In the genomic region with DNA sequence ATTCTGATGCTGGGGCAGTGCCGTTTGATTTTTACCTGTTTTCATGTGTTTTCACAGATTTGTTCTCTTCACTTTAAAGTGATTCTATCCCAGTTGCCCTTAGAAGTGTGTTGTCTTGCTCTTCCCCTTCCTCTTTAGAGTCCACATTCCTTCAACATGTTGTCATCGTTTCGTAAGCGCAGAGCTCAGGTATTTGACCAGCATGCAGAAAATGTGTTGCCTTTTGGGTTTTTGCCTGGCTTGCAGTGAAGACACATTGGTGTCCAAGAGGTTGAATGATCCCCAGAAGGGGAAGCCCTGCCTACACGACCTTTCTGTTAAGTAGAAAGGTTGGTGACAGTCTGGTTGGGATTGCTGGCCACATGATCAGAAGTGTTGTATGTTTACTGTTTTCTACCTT, we compare ENCODE assay signal across 10 mouse cellular contexts. TPM values are rescaled to one million over a fixed set of nuclear protein-coding genes. Genes with fewer than 3 reads are reported as not detected.
A peak's percentile ranks its signal among the peaks of the same experiment; 100 is the strongest.
DNase-seq lines count a peak whose midpoint lies in the region; ATAC-seq and TF ChIP-seq lines count a peak whose summit lies in the region.
"Had no signal": no experiment of that assay in that cellular context is flagged by ENCODE, and none has a peak within 500 bp of the region (broad histone marks: within the 10 kb centered on the region; RNA-seq: fewer than 3 reads in every experiment).

No protein-coding gene starts in this region.

- H3K27ac ChIP-seq in cerebellum, adult 2 months (ENCODE audit: insufficient read depth, low read length): no peak overlapping the region
- H3K27ac ChIP-seq in intestine, postnatal 0 days (ENCODE audit: low read depth, low read length): no peak overlapping the region
- H3K27ac ChIP-seq in intestine, embryonic 16.5 days (ENCODE audit: low read length): no peak overlapping the region
- no peak overlapping the region for H3K27ac ChIP-seq in neural tube, embryonic 12.5 days
- no peak overlapping the region for H3K27ac ChIP-seq in neural tube, embryonic 15.5 days (replicated peaks)
- H3K27ac ChIP-seq: liver, embryonic 14.5 days had no signal

- H3K4me1 ChIP-seq in cerebellum, adult 2 months (ENCODE audit: control insufficient read depth, insufficient read depth, low read length): peaks cover 23% of the 10 kb centered on the region
- H3K4me1 ChIP-seq in intestine, postnatal 0 days (replicated peaks; ENCODE audit: control insufficient read depth, insufficient read depth, low read length): peaks cover 20% of the 10 kb centered on the region
- H3K4me1 ChIP-seq in intestine, embryonic 16.5 days (ENCODE audit: control insufficient read depth, insufficient read depth, low read length): peaks cover 43% of the 10 kb centered on the region
- peaks cover 57% of the 10 kb centered on the region for H3K4me1 ChIP-seq in neural tube, embryonic 12.5 days
- H3K4me1 ChIP-seq in neural tube, embryonic 15.5 days: peaks cover 72% of the 10 kb centered on the region

- no peak for TF ChIP-seq CTCF in cerebellum, adult 2 months (IDR thresholded peaks at IDR 0.05; ENCODE audit: borderline replicate concordance, insufficient read depth, low read depth, low read length)
- no peak for TF ChIP-seq CTCF in intestine, postnatal 0 days (IDR thresholded peaks at IDR 0.05; ENCODE audit: low read depth)

- WGBS in cerebellum, adult 2 months: 23% methylated on average over 5 of the region's 5 CpGs
- WGBS in intestine, postnatal 0 days: 41% methylated on average over 5 of the region's 5 CpGs
- WGBS in intestine, embryonic 16.5 days: 66% methylated on average over 5 of the region's 5 CpGs
- WGBS in neural tube, embryonic 12.5 days: 83% methylated on average over 5 of the region's 5 CpGs
- 81% methylated on average over 5 of the region's 5 CpGs for WGBS in neural tube, embryonic 15.5 days

- H3K27me3 ChIP-seq in cerebellum, adult 2 months (ENCODE audit: control insufficient read depth, insufficient read depth, low read length): no peaks in the 10 kb centered on the region
- H3K27me3 ChIP-seq in intestine, postnatal 0 days (replicated peaks; ENCODE audit: control insufficient read depth, insufficient read depth, low read length): no peaks in the 10 kb centered on the region
- H3K27me3 ChIP-seq in intestine, embryonic 16.5 days (replicated peaks; ENCODE audit: control insufficient read depth, insufficient read depth, low read length): no peaks in the 10 kb centered on the region
- H3K27me3 ChIP-seq in neural tube, embryonic 12.5 days (replicated peaks): no peaks in the 10 kb centered on the region
- no peaks in the 10 kb centered on the region for H3K27me3 ChIP-seq in neural tube, embryonic 15.5 days (replicated peaks)

- peaks cover 6% of the 10 kb centered on the region for H3K36me3 ChIP-seq in intestine, postnatal 0 days (ENCODE audit: control insufficient read depth, insufficient read depth)
- no peaks in the 10 kb centered on the region for H3K36me3 ChIP-seq in intestine, embryonic 16.5 days (ENCODE audit: control insufficient read depth, insufficient read depth, low read length)
- H3K36me3 ChIP-seq in neural tube, embryonic 12.5 days: peaks cover 20% of the 10 kb centered on the region
- H3K36me3 ChIP-seq in neural tube, embryonic 15.5 days: peaks cover 24% of the 10 kb centered on the region

- H3K9ac ChIP-seq in intestine, postnatal 0 days (ENCODE audit: low read depth, low read length): no peak overlapping the region
- H3K9ac ChIP-seq in intestine, embryonic 16.5 days (ENCODE audit: low read depth, low read length): no peak overlapping the region
- peak overlapping the region; percentile 33; the same call in 1 of the 2 replicates for H3K9ac ChIP-seq in neural tube, embryonic 12.5 days
- 0 out of 2 replicates have a peak overlapping the region, but pooled peaks have one; percentile 5 for H3K9ac ChIP-seq in neural tube, embryonic 15.5 days (replicated peaks)
- H3K9ac ChIP-seq: liver, embryonic 14.5 days had no signal

- peak overlapping the region; percentile 30; the same call in 1 of the 2 replicates for H3K4me2 ChIP-seq in intestine, postnatal 0 days (replicated peaks; ENCODE audit: low read depth)
- no peak overlapping the region for H3K4me2 ChIP-seq in intestine, embryonic 16.5 days (ENCODE audit: low read depth, low read length)
- H3K4me2 ChIP-seq in neural tube, embryonic 12.5 days (replicated peaks): peak overlapping the region; percentile 80
- peak overlapping the region; percentile 71 for H3K4me2 ChIP-seq in neural tube, embryonic 15.5 days

- DNase-seq in cerebellum, adult 2 months: no peak
- no peak for DNase-seq in cerebellum, adult 9-11 months
- no peak for DNase-seq in neural tube, embryonic 10.5 days (ENCODE audit: extremely low spot score, low spot score)

- peak overlapping the region; percentile 17 for H3K4me3 ChIP-seq in cerebellum, adult 2 months (replicated peaks; ENCODE audit: insufficient read depth, low read depth, low read length)
- H3K4me3 ChIP-seq in intestine, postnatal 0 days (ENCODE audit: low read depth, low read length): no peak overlapping the region
- no peak overlapping the region for H3K4me3 ChIP-seq in intestine, embryonic 16.5 days (ENCODE audit: low read length)
- no peak overlapping the region for H3K4me3 ChIP-seq in neural tube, embryonic 12.5 days
- peak overlapping the region; percentile 10; the same call in 1 of the 2 replicates for H3K4me3 ChIP-seq in neural tube, embryonic 15.5 days (replicated peaks)
- H3K4me3 ChIP-seq: erythroblast, embryonic 14.5 days had no signal

- no peak for ATAC-seq in intestine, postnatal 0 days
- no peak for ATAC-seq in intestine, embryonic 16.5 days
- ATAC-seq in neural tube, embryonic 12.5 days (ENCODE audit: low FRiP score, low read depth): no peak
- ATAC-seq in neural tube, embryonic 15.5 days (ENCODE audit: low FRiP score): no peak
- no peak for ATAC-seq in activated CD4-positive, CD25-positive, alpha-beta regulatory T cell, adult 4 months

- no peak for TF ChIP-seq POLR2A in cerebellum, adult 2 months (IDR thresholded peaks at IDR 0.05; ENCODE audit: borderline replicate concordance, insufficient read depth, low read length)

- H3K9me3 ChIP-seq in intestine, postnatal 0 days (ENCODE audit: control insufficient read depth): no peaks in the 10 kb centered on the region
- H3K9me3 ChIP-seq in intestine, embryonic 16.5 days (ENCODE audit: control insufficient read depth, low read length): no peaks in the 10 kb centered on the region
- H3K9me3 ChIP-seq in neural tube, embryonic 12.5 days: no peaks in the 10 kb centered on the region
- no peaks in the 10 kb centered on the region for H3K9me3 ChIP-seq in neural tube, embryonic 15.5 days (replicated peaks)

RNA-seq across cellular contexts. Expression of gene Sptan1, which starts 3.3 kb away (rescaled TPM):
- polyA plus RNA-seq in cerebellum, adult 2 months (2012; rRNA removed): 922 and 988 TPM in 2 replicates
- polyA plus RNA-seq in intestine, postnatal 0 days (2015; fragmentation: Nextera tagmentation; extraction: Ambion mirVana): 58.6 and 60.9 TPM in 2 replicates
- polyA plus RNA-seq in intestine, embryonic 16.5 days (2015; fragmentation: Nextera tagmentation; extraction: Ambion mirVana): 66.0 and 76.0 TPM in 2 replicates
- polyA plus RNA-seq in neural tube, embryonic 12.5 days (2016; fragmentation: Nextera tagmentation; extraction: Ambion mirVana): 177 and 206 TPM in 2 replicates
- 186 and 213 TPM in 2 replicates for polyA plus RNA-seq in neural tube, embryonic 15.5 days (2015; fragmentation: Nextera tagmentation; extraction: Ambion mirVana)
- 10 to 100 TPM; 78.3 to 89.3 TPM for polyA plus RNA-seq in activated CD4-positive, CD25-positive, alpha-beta regulatory T cell, adult 4 months (2017; shearing (Covaris generic))

RNA-seq across cellular contexts. Expression of gene Gle1, which starts 33.4 kb away (rescaled TPM):
- polyA plus RNA-seq in cerebellum, adult 2 months (2012; rRNA removed): 72.7 and 74.7 TPM in 2 replicates
- 14.3 and 14.5 TPM in 2 replicates for polyA plus RNA-seq in intestine, postnatal 0 days (2015; fragmentation: Nextera tagmentation; extraction: Ambion mirVana)
- 38.2 and 44.6 TPM in 2 replicates for polyA plus RNA-seq in intestine, embryonic 16.5 days (2015; fragmentation: Nextera tagmentation; extraction: Ambion mirVana)
- polyA plus RNA-seq in neural tube, embryonic 12.5 days (2016; fragmentation: Nextera tagmentation; extraction: Ambion mirVana): 71.1 and 73.5 TPM in 2 replicates
- polyA plus RNA-seq in neural tube, embryonic 15.5 days (2015; fragmentation: Nextera tagmentation; extraction: Ambion mirVana): 64.8 and 66.1 TPM in 2 replicates
- polyA plus RNA-seq in activated CD4-positive, CD25-positive, alpha-beta regulatory T cell, adult 4 months (2017; shearing (Covaris generic)): 10 to 100 TPM; 42.4 to 52.7 TPM

Comparison
In these comparisons a context has a peak if more than half of its experiments do, and no peak if none do; other contexts are left out.
1. H3K4me3 ChIP-seq: peak in cerebellum, adult 2 months (single experiment) and neural tube, embryonic 15.5 days (single experiment); none in intestine, postnatal 0 days (single experiment), intestine, embryonic 16.5 days (single experiment) and neural tube, embryonic 12.5 days (single experiment).
2. H3K9ac ChIP-seq: peak in neural tube, embryonic 12.5 days (single experiment) and neural tube, embryonic 15.5 days (single experiment); none in intestine, postnatal 0 days (single experiment) and intestine, embryonic 16.5 days (single experiment).